Mouse (Mus musculus) small intestine, adult 2 months (tissue): Measurements from ENCODE around the gene Efcab14. TPM values are rescaled to one million over a fixed set of nuclear protein-coding genes. Genes with fewer than 3 reads are reported as not detected.

ENCODE experiments used
- H3K27ac ChIP-seq: fragments of 200-500 bp; 2 replicates; pipeline ENCODE4 v1.5.1; 2012; ENCODE audit warnings: low read depth, low read length, control low read depth, inconsistent platforms; ENCODE audit not compliant: insufficient read depth
- H3K27me3 ChIP-seq: fragments of 200-500 bp; 2 replicates; pipeline ENCODE4 v1.6.1; 2012; ENCODE audit warnings: mild to moderate bottlenecking, moderate library complexity, low read length, inconsistent platforms; ENCODE audit not compliant: control insufficient read depth, insufficient read depth
- H3K36me3 ChIP-seq: fragments of 200-500 bp; 2 replicates; pipeline ENCODE4 v1.6.1; 2012; ENCODE audit warnings: mild to moderate bottlenecking, low read length, control low read depth, inconsistent platforms; ENCODE audit not compliant: control insufficient read depth, insufficient read depth
- H3K4me1 ChIP-seq: fragments of 200-500 bp; 2 replicates; pipeline ENCODE4 v1.6.1; 2012; ENCODE audit warnings: low read length, inconsistent platforms, mixed read lengths; ENCODE audit not compliant: control insufficient read depth, insufficient read depth, insufficient read length
- H3K4me3 ChIP-seq: fragments of 200-500 bp; 2 replicates; pipeline ENCODE4 v1.5.1; 2012; ENCODE audit warnings: low read depth, mild to moderate bottlenecking, control low read depth, inconsistent platforms, low read length, moderate library complexity
- CTCF ChIP-seq: fragments of 200-500 bp; IDR thresholded peaks from 2 replicates; pipeline ENCODE4 v1.5.1; 2012; ENCODE audit warnings: low read depth, mild to moderate bottlenecking, control low read depth, inconsistent platforms, low read length, moderate library complexity, mixed read lengths; ENCODE audit not compliant: insufficient replicate concordance, insufficient read length; ENCODE audit errors: extremely low read depth
- POLR2A ChIP-seq: fragments of 200-500 bp; IDR thresholded peaks from 2 replicates; pipeline ENCODE4 v1.6.1; 2012; ENCODE audit warnings: low read depth, mild to moderate bottlenecking, control low read depth, inconsistent platforms, low read length, moderate library complexity
- WGBS: fragments of 180-500 bp; shearing (Covaris S2); methylation state at CpG from one replicate; pipeline ENCODE4 v1.1.7; 2018; 5-methylcytosine and 5-hydroxymethylcytosine counted together
- polyA plus RNA-seq: library from polyadenylated mRNA; depleted of rRNA; stranded (reverse); fragments of >200 nt; gene quantifications from 2 replicates; pipeline ENCODE4 v1.2.3, GENCODE M21; 2012

Efcab14 gene
- polyA plus RNA-seq, 1 experiment, result 40.8 TPM

DNA sequence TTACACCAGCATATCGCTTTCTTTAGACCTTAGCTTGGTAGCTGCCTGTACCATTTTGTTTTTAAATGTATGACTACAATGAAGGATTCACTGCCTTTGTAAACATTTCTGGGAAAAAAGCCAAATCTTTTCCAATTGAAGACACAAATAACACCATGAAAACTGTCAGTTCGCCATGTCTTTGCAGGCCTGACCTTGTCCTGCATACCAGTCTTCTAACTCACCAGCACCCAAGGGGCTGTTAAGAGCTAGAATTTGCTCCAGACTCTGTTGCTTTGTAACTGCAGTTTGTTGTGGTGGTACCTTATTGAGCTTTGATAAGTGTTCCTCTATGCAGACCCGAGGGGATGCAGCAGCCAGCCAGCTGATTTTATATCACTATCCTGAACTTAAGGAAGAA lies 62.4 kb downstream of the Efcab14 start:
- WGBS, result 72% methylated on average over 3 of the region's 3 CpGs
- Histone ChIP-seq H3K4me3 (no peak overlapping the region), H3K36me3 (peaks cover 34% of the 10 kb centered on the region)

DNA sequence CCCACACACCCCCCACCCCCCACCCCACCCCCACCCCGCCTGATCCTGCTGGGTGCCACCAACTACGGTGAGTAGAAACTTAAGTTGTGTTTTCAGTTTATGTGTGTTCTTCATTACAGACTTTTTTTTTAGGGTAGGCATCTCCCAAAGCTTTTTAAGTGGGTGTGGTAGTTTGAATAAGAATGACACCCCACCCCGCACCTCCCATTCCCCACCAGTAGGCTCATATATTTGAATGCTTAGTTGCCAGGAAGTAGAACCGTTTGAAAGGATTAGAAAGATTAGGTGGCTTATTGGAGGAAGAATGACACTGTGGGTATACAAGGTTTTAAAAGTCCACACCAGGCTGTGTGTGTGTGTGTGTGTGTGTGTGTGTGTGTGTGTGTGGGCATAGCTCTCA lies 74.8 kb downstream of the Efcab14 start:
- Histone ChIP-seq H3K4me3 (no peak overlapping the region), H3K36me3 (peaks cover 13% of the 10 kb centered on the region), H3K4me1 (peaks cover 2% of the 10 kb centered on the region; the same call in 1 of the 2 replicates), H3K27me3 (no peaks in the 10 kb centered on the region), H3K27ac (no peak overlapping the region)
- TF ChIP-seq POLR2A, result no peak
- no peak for TF ChIP-seq CTCF
- WGBS, result 78% methylated on average over 4 of the region's 4 CpGs

More for the DNA sequence above, 62.4 kb downstream of the Efcab14 start:
- TF ChIP-seq POLR2A, result no peak
- no peak for TF ChIP-seq CTCF
- no peak overlapping the region for H3K27ac ChIP-seq
- H3K4me1 ChIP-seq, result no peaks in the 10 kb centered on the region
- no peaks in the 10 kb centered on the region for H3K27me3 ChIP-seq

DNA sequence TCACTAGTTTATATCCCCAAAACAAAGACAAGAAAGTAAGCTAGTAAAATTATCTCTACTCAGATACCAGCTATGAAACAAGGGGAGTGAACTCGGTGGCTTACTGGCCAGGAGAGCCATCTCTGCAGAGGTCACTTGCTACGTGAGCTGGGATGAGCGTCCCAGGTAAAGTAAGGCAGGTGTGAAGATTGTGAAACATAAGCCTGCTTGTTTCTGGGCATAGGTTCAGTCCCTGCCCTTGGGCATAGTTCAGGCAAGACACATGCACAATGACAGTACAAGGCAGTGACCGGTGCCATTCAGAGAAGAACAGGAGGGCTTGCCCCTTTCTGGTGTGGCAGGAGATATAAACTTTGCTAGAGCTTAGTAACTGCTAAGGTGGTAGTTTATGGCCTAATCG lies 78.1 kb downstream of the Efcab14 start:
- Histone ChIP-seq H3K4me3 (no peak overlapping the region), H3K36me3 (peaks cover 10% of the 10 kb centered on the region), H3K27ac (no peak overlapping the region), H3K4me1 (peaks cover 2% of the 10 kb centered on the region; the same call in 1 of the 2 replicates), H3K27me3 (no peaks in the 10 kb centered on the region)
- TF ChIP-seq POLR2A, result no peak
- no peak for TF ChIP-seq CTCF
- WGBS, result 67% methylated on average over 5 of the region's 5 CpGs

DNA sequence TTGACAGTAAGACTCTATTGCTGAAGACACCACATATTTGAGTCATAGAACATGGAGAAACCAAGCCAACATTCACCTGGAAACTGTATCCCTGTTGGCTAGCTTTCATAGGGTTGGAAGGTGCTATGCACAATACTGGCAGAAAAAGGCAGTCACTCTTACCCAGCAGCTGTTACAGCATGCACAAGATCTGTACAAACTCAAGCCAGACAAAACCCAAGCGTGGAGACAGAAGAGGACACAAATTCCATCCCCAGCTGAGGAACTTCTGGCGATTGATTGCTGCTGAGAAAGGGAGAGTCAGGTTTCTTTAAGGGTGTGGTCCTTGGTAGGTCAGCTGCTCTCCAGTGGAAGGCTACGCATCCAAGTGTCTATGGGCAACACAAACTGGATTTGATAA lies 82.7 kb downstream of the Efcab14 start:
- TF ChIP-seq CTCF (no peak), POLR2A (no peak)
- peaks cover 22% of the 10 kb centered on the region; the same call in 1 of the 2 replicates for H3K4me1 ChIP-seq
- H3K27ac ChIP-seq, result no peak overlapping the region
- no peak overlapping the region for H3K4me3 ChIP-seq
- H3K27me3 ChIP-seq, result no peaks in the 10 kb centered on the region
- H3K36me3 ChIP-seq, result peaks cover 2% of the 10 kb centered on the region; the same call in 1 of the 2 replicates
- WGBS, result 78% methylated on average over 3 of the region's 3 CpGs

DNA sequence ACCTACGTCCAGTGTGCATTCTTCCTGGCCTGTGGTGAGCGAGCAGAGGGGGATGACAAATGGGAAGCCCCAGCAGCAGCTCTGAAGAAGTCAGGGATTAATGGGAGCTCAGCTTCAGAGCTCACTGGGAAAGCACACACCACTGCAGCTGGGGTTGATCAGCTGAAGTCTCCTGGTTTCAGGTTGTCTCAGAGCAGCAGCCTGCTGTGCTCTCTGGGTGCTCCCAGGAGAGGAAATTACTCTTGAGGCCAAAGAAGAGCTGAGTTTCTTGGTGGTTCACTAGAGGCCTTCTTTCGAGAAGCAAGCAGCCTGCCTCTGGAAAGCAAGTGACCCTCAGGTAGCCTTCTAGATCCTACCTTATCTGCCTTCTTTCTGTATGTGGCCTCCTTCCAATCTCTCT lies 83.4 kb downstream of the Efcab14 start:
- Histone ChIP-seq H3K27me3 (no peaks in the 10 kb centered on the region), H3K4me1 (peaks cover 22% of the 10 kb centered on the region; the same call in 1 of the 2 replicates), H3K4me3 (no peak overlapping the region), H3K27ac (no peak overlapping the region), H3K36me3 (peaks cover 2% of the 10 kb centered on the region; the same call in 1 of the 2 replicates)
- WGBS, result 90% methylated on average over 3 of the region's 3 CpGs
- TF ChIP-seq POLR2A (no peak), CTCF (no peak)

DNA sequence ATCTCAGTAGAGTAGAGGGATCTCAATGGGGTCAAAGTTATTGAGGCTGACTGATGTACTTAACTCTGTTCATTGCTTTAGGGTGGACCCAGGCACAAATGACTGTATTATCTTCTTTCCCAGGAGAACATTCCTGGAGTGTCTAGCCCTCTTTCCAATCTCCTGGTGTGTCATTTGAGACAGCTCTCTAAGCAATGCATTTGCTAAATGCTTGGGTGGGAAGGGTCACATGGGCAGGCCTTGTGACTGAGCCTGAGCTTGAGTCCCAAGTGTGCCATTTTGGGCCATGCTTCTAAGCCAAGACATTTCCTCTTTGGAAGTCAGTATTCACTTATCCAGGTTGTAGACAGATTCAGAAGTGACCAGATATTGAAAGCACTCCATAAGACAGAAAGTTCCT lies 83.9 kb downstream of the Efcab14 start:
- H3K36me3 ChIP-seq, result peaks cover under 1% of the 10 kb centered on the region; the same call in 1 of the 2 replicates
- H3K4me3 ChIP-seq, result no peak overlapping the region
- peaks cover 22% of the 10 kb centered on the region; the same call in 1 of the 2 replicates for H3K4me1 ChIP-seq
- no peak for TF ChIP-seq CTCF
- no peak for TF ChIP-seq POLR2A
- H3K27ac ChIP-seq, result no peak overlapping the region
- no peaks in the 10 kb centered on the region for H3K27me3 ChIP-seq

DNA sequence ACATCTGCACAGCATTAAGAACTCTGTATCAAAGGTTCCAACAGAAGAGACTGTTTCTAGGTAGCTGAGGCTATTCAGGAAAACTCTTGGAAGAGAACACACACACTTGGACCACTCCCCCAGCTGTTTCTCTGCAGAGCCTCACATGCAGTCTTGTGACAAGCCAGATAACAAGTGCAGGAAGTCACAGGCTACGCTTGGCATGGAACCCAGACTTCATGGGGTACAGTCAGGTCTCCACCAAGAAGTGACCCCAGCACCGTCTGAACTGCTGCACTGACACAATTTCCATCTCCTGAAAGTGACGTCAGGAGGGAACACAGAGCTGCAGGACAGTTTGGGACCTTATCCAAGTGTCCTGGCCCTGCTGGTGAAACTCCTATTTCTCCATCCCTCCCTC lies 84.4 kb downstream of the Efcab14 start:
- 30% methylated on average over 3 of the region's 3 CpGs for WGBS
- TF ChIP-seq POLR2A (no peak), CTCF (no peak)

DNA sequence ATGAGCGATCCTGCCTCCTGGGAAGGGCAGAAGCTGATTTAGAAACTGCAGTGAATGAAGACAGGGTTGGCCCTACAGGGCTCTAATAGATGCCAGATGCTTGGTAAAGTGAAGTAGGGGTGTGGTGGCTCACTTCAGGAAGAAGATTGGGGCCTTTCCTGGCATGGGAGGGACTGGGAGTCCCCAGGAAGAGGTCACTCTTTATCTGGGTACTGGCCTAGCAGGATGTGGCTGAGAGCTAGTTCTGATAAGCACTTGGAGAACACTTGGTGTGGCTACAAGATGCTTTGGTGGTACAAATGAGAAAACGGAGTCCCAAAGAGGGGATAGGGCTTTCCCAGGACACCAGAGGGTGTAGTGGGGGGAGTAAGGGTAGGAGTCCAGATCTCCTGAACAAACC lies 86.6 kb downstream of the Efcab14 start:
- 81% methylated on average over 2 of the region's 2 CpGs for WGBS
- H3K36me3 ChIP-seq, result no peaks in the 10 kb centered on the region
- H3K4me3 ChIP-seq, result no peak overlapping the region
- no peak for TF ChIP-seq POLR2A
- TF ChIP-seq CTCF, result no peak
- peaks cover 30% of the 10 kb centered on the region; the same call in 1 of the 2 replicates for H3K4me1 ChIP-seq
- H3K27me3 ChIP-seq, result no peaks in the 10 kb centered on the region
- H3K27ac ChIP-seq, result peak overlapping the region; percentile 92

More for the DNA sequence above, 84.4 kb downstream of the Efcab14 start:
- Histone ChIP-seq H3K27me3 (no peaks in the 10 kb centered on the region), H3K27ac (peak overlapping the region; percentile 31; the same call in 1 of the 2 replicates), H3K4me1 (peaks cover 23% of the 10 kb centered on the region; the same call in 1 of the 2 replicates), H3K4me3 (no peak overlapping the region), H3K36me3 (no peaks in the 10 kb centered on the region)
